Mouse (Mus musculus) heart, adult 2 months (tissue): ENCODE measurements at regions not wholly inside any gene's neighbourhood (a gene's known extent, or its start where the extent isn't known, plus 50 kb on each side); places are given as distances from the start of the nearest gene placed in this dataset.

ENCODE experiments used
- DNase-seq, 2 experiments: peaks; one replicate each; pipeline ENCODE4 v3.0.0; 2021
- H3K27ac ChIP-seq: fragments of 200-600 bp; 2 replicates; pipeline ENCODE4 v1.8.1; 2022
- H3K27me3 ChIP-seq: fragments of 200-500 bp; 2 replicates; pipeline ENCODE4 v1.6.1; 2012; ENCODE audit warnings: mild to moderate bottlenecking, low read length, inconsistent platforms, mixed read lengths; ENCODE audit not compliant: control insufficient read depth, insufficient read depth
- H3K36me3 ChIP-seq: fragments of 200-500 bp; 2 replicates; pipeline ENCODE4 v1.6.1; 2012; ENCODE audit warnings: low read length, inconsistent platforms; ENCODE audit not compliant: control insufficient read depth, insufficient read depth
- H3K4me1 ChIP-seq: fragments of 200-500 bp; 2 replicates; pipeline ENCODE4 v1.6.1; 2011; ENCODE audit warnings: low read length; ENCODE audit not compliant: control insufficient read depth, insufficient read depth
- H3K4me3 ChIP-seq: fragments of 200-600 bp; 2 replicates; pipeline ENCODE4 v1.8.1; 2022
- H3K79me2 ChIP-seq: fragments of 200-500 bp; replicated peaks from 2 replicates; pipeline ENCODE4 v1.6.1; 2012; ENCODE audit warnings: mild to moderate bottlenecking, inconsistent platforms, low read length, moderate library complexity, mixed read lengths; ENCODE audit not compliant: control insufficient read depth, insufficient read depth
- H3K9ac ChIP-seq: fragments of 200-500 bp; 2 replicates; pipeline ENCODE4 v1.6.1; 2012; ENCODE audit warnings: low read depth, mild to moderate bottlenecking, control low read depth, inconsistent platforms, low read length, mixed read lengths
- CTCF ChIP-seq: fragments of 200-600 bp; IDR thresholded peaks from 2 replicates; pipeline ENCODE4 v1.8.1; 2022; ENCODE audit warnings: antibody characterized with exemption, mild to moderate bottlenecking, moderate library complexity
- EP300 ChIP-seq: fragments of 200-500 bp; IDR thresholded peaks from 2 replicates; pipeline ENCODE4 v1.6.1; 2011; ENCODE audit warnings: low read depth, low read length, control low read depth; ENCODE audit not compliant: insufficient read depth
- POLR2A ChIP-seq: fragments of 200-500 bp; IDR thresholded peaks from 2 replicates; pipeline ENCODE4 v1.6.1; 2011; ENCODE audit warnings: mild to moderate bottlenecking, low read depth, low read length, control low read depth; ENCODE audit not compliant: insufficient read depth
- WGBS: fragments of 180-500 bp; shearing (Covaris S2); methylation state at CpG from one replicate; pipeline ENCODE4 v1.1.7; 2018; 5-methylcytosine and 5-hydroxymethylcytosine counted together
- intact Hi-C: fragments of 180-260 bp; cut with DNase I; formaldehyde crosslinking; loops from one replicate; pipeline ENCODE4 v1.15.1; 2025

DNA sequence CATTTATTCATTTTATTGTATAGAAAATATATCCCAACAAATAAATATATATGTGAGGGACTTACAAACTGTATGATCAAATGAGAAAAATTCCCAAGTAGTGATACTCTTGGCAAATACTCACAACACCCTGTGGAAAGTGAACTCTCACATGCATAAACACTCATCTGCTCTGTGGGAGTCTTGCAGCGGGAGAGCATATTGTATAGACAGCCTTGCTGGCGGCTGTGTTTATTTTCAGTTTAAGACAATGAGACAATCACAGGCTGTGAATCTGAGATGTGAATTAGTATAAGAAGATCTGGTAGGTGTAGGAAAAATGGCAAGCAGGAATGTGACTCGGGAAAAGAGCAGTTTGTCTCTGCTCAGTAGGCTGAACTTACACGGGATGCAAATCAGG lies 2841.7 kb downstream of the Poteg start:
- intact Hi-C loops: no loop called here
- no peak overlapping the region for H3K27ac ChIP-seq
- no peaks in the 10 kb centered on the region for H3K79me2 ChIP-seq
- H3K4me3 ChIP-seq: no peak overlapping the region
- no peak for DNase-seq
- H3K27me3 ChIP-seq: no peaks in the 10 kb centered on the region
- TF ChIP-seq EP300 (no peak), CTCF (no peak), POLR2A (no peak)
- WGBS: 63% methylated on average over 4 of the region's 4 CpGs
- H3K9ac ChIP-seq: no peak overlapping the region
- no peaks in the 10 kb centered on the region for H3K36me3 ChIP-seq
- no peaks in the 10 kb centered on the region for H3K4me1 ChIP-seq

DNA sequence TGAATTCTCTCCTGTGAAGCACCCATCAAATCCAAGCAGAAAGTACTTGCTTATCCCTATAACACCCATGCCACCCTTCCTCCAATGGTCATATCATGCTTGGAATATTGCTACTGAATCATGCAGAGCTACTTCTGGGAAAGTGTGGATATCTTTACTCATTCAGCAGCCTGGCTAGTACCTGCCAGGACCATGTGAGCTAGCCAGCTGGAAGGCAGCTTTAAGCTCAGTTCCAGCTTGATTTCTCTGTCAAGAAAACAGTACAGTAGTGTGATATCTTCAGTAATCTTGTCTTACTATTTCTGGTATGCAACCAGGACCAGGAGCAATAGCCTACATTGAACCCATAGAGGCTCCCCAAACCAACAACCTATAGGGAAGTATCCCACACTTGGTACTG lies 2883.7 kb downstream of the Poteg start:
- H3K4me3 ChIP-seq: no peak overlapping the region
- H3K27ac ChIP-seq: no peak overlapping the region
- no peak for DNase-seq
- intact Hi-C loops: no loop called here
- TF ChIP-seq CTCF: no peak
- TF ChIP-seq EP300: no peak
- no peak for TF ChIP-seq POLR2A
- no peaks in the 10 kb centered on the region for H3K27me3 ChIP-seq
- no peaks in the 10 kb centered on the region for H3K4me1 ChIP-seq
- H3K36me3 ChIP-seq: no peaks in the 10 kb centered on the region
- H3K79me2 ChIP-seq: no peaks in the 10 kb centered on the region
- H3K9ac ChIP-seq: no peak overlapping the region

GRCm38 (mm10) chr8:30333352-30333751 lies 2885.9 kb downstream of the Poteg start:
- H3K79me2 ChIP-seq: no peaks in the 10 kb centered on the region
- H3K27ac ChIP-seq: no peak overlapping the region
- intact Hi-C loops: no loop called here
- H3K9ac ChIP-seq: no peak overlapping the region
- no peaks in the 10 kb centered on the region for H3K36me3 ChIP-seq
- 77% methylated on average over 3 of the region's 3 CpGs for WGBS
- TF ChIP-seq CTCF (no peak), EP300 (no peak), POLR2A (no peak)
- H3K27me3 ChIP-seq: no peaks in the 10 kb centered on the region
- DNase-seq: no peak
- no peaks in the 10 kb centered on the region for H3K4me1 ChIP-seq
- no peak overlapping the region for H3K4me3 ChIP-seq

DNA sequence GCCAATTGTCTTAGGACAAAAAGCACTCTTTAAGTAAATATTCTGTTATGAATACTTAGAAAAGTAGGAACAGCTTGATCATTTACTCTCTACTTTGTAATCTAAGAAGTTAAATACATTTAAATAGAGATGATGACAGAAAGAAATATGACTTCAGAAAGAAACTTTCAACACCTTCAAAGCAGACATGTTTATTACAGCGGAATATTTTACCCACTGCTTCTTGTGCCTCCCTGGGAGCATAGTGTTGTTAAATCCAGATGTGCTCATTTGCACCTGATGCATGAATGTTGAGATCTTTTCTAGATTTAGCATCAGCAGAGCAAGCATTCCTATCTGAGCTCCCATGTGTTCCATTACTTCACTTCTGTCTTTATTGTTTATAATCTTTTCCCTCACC lies 2912.0 kb downstream of the Poteg start:
- Histone ChIP-seq H3K4me3 (no peak overlapping the region), H3K27me3 (no peaks in the 10 kb centered on the region), H3K79me2 (no peaks in the 10 kb centered on the region), H3K36me3 (no peaks in the 10 kb centered on the region), H3K27ac (no peak overlapping the region), H3K4me1 (no peaks in the 10 kb centered on the region), H3K9ac (no peak overlapping the region)
- WGBS: 49% methylated on average over 1 of the region's 1 CpGs
- intact Hi-C loops: no loop called here
- no peak for DNase-seq
- TF ChIP-seq POLR2A (no peak), CTCF (no peak), EP300 (no peak)

DNA sequence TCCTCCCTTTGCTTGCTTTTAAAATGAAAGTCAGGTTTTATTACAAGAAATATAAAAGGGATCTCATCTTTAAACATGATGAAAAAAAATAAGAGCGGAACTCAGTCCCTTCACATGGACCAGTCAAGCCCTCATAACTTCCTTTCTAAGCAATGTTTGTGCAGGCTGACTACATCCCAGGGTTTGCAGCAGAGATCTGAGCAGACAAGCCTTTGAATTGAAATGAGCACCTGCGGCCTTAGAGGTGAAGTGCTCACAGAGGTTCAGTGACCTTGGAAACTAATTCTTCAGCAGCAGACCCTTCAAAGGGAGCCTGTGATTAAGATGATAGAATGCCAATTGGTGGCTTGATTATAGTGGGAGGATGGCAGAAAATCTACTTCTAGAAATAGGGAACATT lies 2918.3 kb downstream of the Poteg start:
- TF ChIP-seq EP300: no peak
- no peak for TF ChIP-seq POLR2A
- no peak for TF ChIP-seq CTCF
- Histone ChIP-seq H3K79me2 (no peaks in the 10 kb centered on the region), H3K27me3 (no peaks in the 10 kb centered on the region), H3K36me3 (no peaks in the 10 kb centered on the region), H3K27ac (no peak overlapping the region), H3K4me1 (no peaks in the 10 kb centered on the region), H3K9ac (no peak overlapping the region), H3K4me3 (no peak overlapping the region)
- no peak for DNase-seq
- intact Hi-C loops: no loop called here
- WGBS: 74% methylated on average over 2 of the region's 2 CpGs

- 41% methylated on average over 2 of the region's 2 CpGs for WGBS
- intact Hi-C loops: no loop called here
- H3K27ac ChIP-seq: no peak overlapping the region
- no peaks in the 10 kb centered on the region for H3K79me2 ChIP-seq
- TF ChIP-seq EP300: no peak
- no peak for TF ChIP-seq CTCF
- no peak for TF ChIP-seq POLR2A
- no peaks in the 10 kb centered on the region for H3K27me3 ChIP-seq
- H3K4me3 ChIP-seq: no peak overlapping the region
- no peak for DNase-seq
- no peak overlapping the region for H3K9ac ChIP-seq
- no peaks in the 10 kb centered on the region for H3K4me1 ChIP-seq
- H3K36me3 ChIP-seq: no peaks in the 10 kb centered on the region
Observed at GRCm38 (mm10) chr8:30391936-30392335, 2944.5 kb downstream of the Poteg start.
